Comparison of ENCODE assay signal across 11 mouse cellular contexts in the genomic region with DNA sequence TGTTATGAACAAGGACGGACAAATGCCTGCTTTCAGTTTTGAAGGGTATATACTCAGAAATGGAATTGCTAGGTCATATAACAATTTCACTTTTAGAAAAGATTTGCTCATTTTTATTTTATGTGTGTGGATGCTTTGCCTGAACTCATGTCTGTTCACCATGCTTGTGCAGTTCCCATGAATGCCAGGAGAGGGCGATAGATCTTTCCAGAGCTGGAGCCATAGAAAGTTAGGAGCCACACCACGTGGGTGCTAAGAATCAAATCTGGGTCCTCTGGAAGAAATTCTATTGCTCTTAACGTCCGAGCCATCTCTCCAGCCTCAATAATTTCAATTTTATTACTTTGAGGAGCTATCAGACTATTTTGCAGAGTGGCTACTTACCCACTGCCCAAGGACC. TPM values are rescaled to one million over a fixed set of nuclear protein-coding genes. Genes with fewer than 3 reads are reported as not detected.
DNase-seq lines count a peak whose midpoint lies in the region; ATAC-seq and TF ChIP-seq lines count a peak whose summit lies in the region.
"Had no signal": no experiment of that assay in that cellular context is flagged by ENCODE, and none has a peak within 500 bp of the region (broad histone marks: within the 10 kb centered on the region; RNA-seq: fewer than 3 reads in every experiment).

No protein-coding gene starts in this region.

- H3K27me3 ChIP-seq in heart, embryonic 12.5 days (replicated peaks) = no peaks in the 10 kb centered on the region
- no peaks in the 10 kb centered on the region for H3K27me3 ChIP-seq in ES-Bruce4 (ENCODE audit: control insufficient read depth, insufficient read depth, low read length, poor library complexity, severe bottlenecking)
- no peaks in the 10 kb centered on the region for H3K27me3 ChIP-seq in lung, postnatal 0 days (replicated peaks; ENCODE audit: insufficient read depth, low read length)
- H3K27me3 ChIP-seq in limb, embryonic 10.5 days (ENCODE audit: low read depth, poor library complexity, severe bottlenecking) = no peaks in the 10 kb centered on the region

- TF ChIP-seq POLR2A in ES-Bruce4 (IDR thresholded peaks at IDR 0.05; ENCODE audit: insufficient read depth, low read length) = no peak

- intact Hi-C loops in left cerebral cortex, postnatal 4 days (cut with DNase I) = loop anchor here (10.0 kb wide), 1 partner anchor 268 kb away; no protein-coding TSS in a partner anchor

- no peak for ATAC-seq in heart, embryonic 12.5 days (ENCODE audit: insufficient number of reproducible peaks, low FRiP score)
- ATAC-seq in lung, postnatal 0 days = no peak

- H3K4me3 ChIP-seq in heart, embryonic 12.5 days = no peak overlapping the region
- H3K4me3 ChIP-seq in ES-Bruce4 (ENCODE audit: low read depth, low read length) = no peak overlapping the region
- no peak overlapping the region for H3K4me3 ChIP-seq in lung, postnatal 0 days (ENCODE audit: low read depth, low read length)
- no peak overlapping the region for H3K4me3 ChIP-seq in limb, embryonic 10.5 days

- H3K4me2 ChIP-seq in heart, embryonic 12.5 days = no peak overlapping the region
- H3K4me2 ChIP-seq in lung, postnatal 0 days (replicated peaks; ENCODE audit: low read depth, low read length) = no peak overlapping the region

- no peak for TF ChIP-seq EP300 in ES-Bruce4 (IDR thresholded peaks at IDR 0.05; ENCODE audit: insufficient read depth, low read depth, low read length)
- TF ChIP-seq EP300 in lung, postnatal 0 days (IDR thresholded peaks at IDR 0.05) = no peak

- DNase-seq in heart, postnatal 4 days = peak; percentile 25
- DNase-seq in 3T3-L1 (ENCODE audit: low read depth, low spot score) = peak; percentile 23
- DNase-seq in lung, postnatal 0 days (ENCODE audit: low spot score) = no peak
- DNase-seq in left cerebral cortex, postnatal 4 days = no peak
- no peak for DNase-seq in layer of hippocampus, adult 8-10 months (ENCODE audit: low spot score in 2 of 2)
- DNase-seq in limb, embryonic 10.5 days (ENCODE audit: low spot score) = no peak
- DNase-seq: adrenal gland, adult 2 months had no signal

- TF ChIP-seq CTCF in ES-Bruce4 (IDR thresholded peaks at IDR 0.05; ENCODE audit: low read depth, low read length) = peak; percentile 44
- peak; percentile 54 for TF ChIP-seq CTCF in lung, postnatal 0 days (IDR thresholded peaks at IDR 0.05)

- no peaks in the 10 kb centered on the region for H3K9me3 ChIP-seq in heart, embryonic 12.5 days (replicated peaks)
- H3K9me3 ChIP-seq in ES-Bruce4 (replicated peaks; ENCODE audit: control insufficient read depth, insufficient read depth, low read length, poor library complexity, severe bottlenecking) = no peaks in the 10 kb centered on the region
- no peaks in the 10 kb centered on the region for H3K9me3 ChIP-seq in lung, postnatal 0 days (ENCODE audit: low read length)
- no peaks in the 10 kb centered on the region for H3K9me3 ChIP-seq in limb, embryonic 10.5 days (replicated peaks)

- H3K27ac ChIP-seq in heart, embryonic 12.5 days (ENCODE audit: poor library complexity, severe bottlenecking) = no peak overlapping the region
- no peak overlapping the region for H3K27ac ChIP-seq in ES-Bruce4 (ENCODE audit: insufficient read depth, low read length)
- H3K27ac ChIP-seq in lung, postnatal 0 days (ENCODE audit: low read length) = no peak overlapping the region
- H3K27ac ChIP-seq in limb, embryonic 10.5 days = no peak overlapping the region
- H3K27ac ChIP-seq: macrophage had no signal

- no peaks in the 10 kb centered on the region for H3K36me3 ChIP-seq in heart, embryonic 12.5 days
- H3K36me3 ChIP-seq in ES-Bruce4 (ENCODE audit: control insufficient read depth, insufficient read depth, low read length, poor library complexity, severe bottlenecking) = no peaks in the 10 kb centered on the region
- no peaks in the 10 kb centered on the region for H3K36me3 ChIP-seq in lung, postnatal 0 days (ENCODE audit: insufficient read depth, low read length)
- no peaks in the 10 kb centered on the region for H3K36me3 ChIP-seq in limb, embryonic 10.5 days

- H3K4me1 ChIP-seq in heart, embryonic 12.5 days (replicated peaks) = no peaks in the 10 kb centered on the region
- H3K4me1 ChIP-seq in ES-Bruce4 (ENCODE audit: control insufficient read depth, insufficient read depth, low read length) = no peaks in the 10 kb centered on the region
- H3K4me1 ChIP-seq in lung, postnatal 0 days (ENCODE audit: insufficient read depth, low read depth, low read length) = no peaks in the 10 kb centered on the region
- H3K4me1 ChIP-seq in limb, embryonic 10.5 days = peaks cover 7% of the 10 kb centered on the region; the same call in 1 of the 2 replicates

- H3K9ac ChIP-seq in heart, embryonic 12.5 days = no peak overlapping the region
- H3K9ac ChIP-seq in ES-Bruce4 (ENCODE audit: low read depth, poor library complexity, severe bottlenecking) = no peak overlapping the region
- H3K9ac ChIP-seq in lung, postnatal 0 days (replicated peaks; ENCODE audit: low read depth) = no peak overlapping the region

- 58% methylated on average over 5 of the region's 5 CpGs for WGBS in heart, embryonic 12.5 days
- 66% methylated on average over 5 of the region's 5 CpGs for WGBS in lung, postnatal 0 days
- WGBS in limb, embryonic 10.5 days = 62% methylated on average over 5 of the region's 5 CpGs

RNA-seq across cellular contexts. Expression of gene Mcur1, which starts 17.3 kb away (rescaled TPM):
- 10 to 100 TPM; 34.6 to 36.9 TPM for total RNA-seq in heart, postnatal 4 days (2021)
- polyA plus RNA-seq in heart, embryonic 12.5 days (2016; fragmentation: Nextera tagmentation; extraction: Ambion mirVana) = 18.2 and 19.7 TPM in 2 replicates
- polyA plus RNA-seq in ES-Bruce4 (2011; ENCODE audit: insufficient read depth, insufficient read length, low read depth, missing spikeins) = 6.1 and 7.8 TPM in 2 replicates
- polyA plus RNA-seq in lung, postnatal 0 days (2015; fragmentation: Nextera tagmentation; extraction: Ambion mirVana) = 20.0 and 21.0 TPM in 2 replicates
- 1 to 10 TPM; 7.0 to 7.9 TPM for total RNA-seq in left cerebral cortex, postnatal 4 days (2021)
- total RNA-seq in layer of hippocampus, adult 8-10 months (2022) = 10 to 100 TPM; 21.4 to 34.0 (median 27.0) TPM
- polyA plus RNA-seq in limb, embryonic 10.5 days (2016; fragmentation: Nextera tagmentation; extraction: Ambion mirVana) = 10.6 and 12.1 TPM in 2 replicates

RNA-seq across cellular contexts. Expression of gene Rnf182, which starts 38.3 kb away (rescaled TPM):
- total RNA-seq in heart, postnatal 4 days (2021) = under 1 TPM; 0.36 to 0.50 TPM
- polyA plus RNA-seq in heart, embryonic 12.5 days (2016; fragmentation: Nextera tagmentation; extraction: Ambion mirVana) = 1.7 and 2.7 TPM in 2 replicates
- 1.6 and 1.9 TPM in 2 replicates for polyA plus RNA-seq in ES-Bruce4 (2011; ENCODE audit: insufficient read depth, insufficient read length, low read depth, missing spikeins)
- 0.37 and 0.63 TPM in 2 replicates for polyA plus RNA-seq in lung, postnatal 0 days (2015; fragmentation: Nextera tagmentation; extraction: Ambion mirVana)
- 10 to 100 TPM; 20.1 to 20.8 TPM for total RNA-seq in left cerebral cortex, postnatal 4 days (2021)
- 10 to 100 TPM; 27.6 to 38.1 (median 32.3) TPM for total RNA-seq in layer of hippocampus, adult 8-10 months (2022)
- 3.2 and 5.5 TPM in 2 replicates for polyA plus RNA-seq in limb, embryonic 10.5 days (2016; fragmentation: Nextera tagmentation; extraction: Ambion mirVana)
- total RNA-seq: granulocyte monocyte progenitor cell, adult 5-6 weeks had no signal
- polyA plus RNA-seq: macrophage had no signal

Comparison
In these comparisons a context has a peak if more than half of its experiments do, and no peak if none do; other contexts are left out.
1. DNase-seq: peak in heart, postnatal 4 days (single experiment) and 3T3-L1 (single experiment); none in lung, postnatal 0 days (single experiment), left cerebral cortex, postnatal 4 days (single experiment), layer of hippocampus, adult 8-10 months (0 of 2) and limb, embryonic 10.5 days (single experiment).